Mouse (Mus musculus) gastrocnemius, postnatal 36 days (tissue): Measurements from ENCODE around the gene Ndufv2. TPM values are rescaled to one million over a fixed set of nuclear protein-coding genes. Genes with fewer than 3 reads are reported as not detected.

Source experiments
- DNase-seq, 2 experiments: peaks; one replicate each; pipeline ENCODE4 v3.0.0; 2022
- intact Hi-C: fragments of 180-260 bp; cut with DNase I; formaldehyde crosslinking; loops from one replicate; pipeline ENCODE4 v1.15.1; 2025
- long read RNA-seq, 2 experiments: library from polyadenylated mRNA; stranded (forward); transcript quantifications; one replicate each; pipeline ENCODE4 v2.0.0; 2021
- total RNA-seq, 2 experiments: library from RNA; stranded (reverse); gene quantifications; 2 replicates each; pipeline ENCODE4 v1.2.3; 2021

The Ndufv2 gene
- 100 to 1,000 TPM; 678 to 709 TPM for total RNA-seq
- long read RNA-seq, experiment 1, transcript Ndufv2-203 (8 exons, 1,697 nt) = major isoform, 1,547 of 1,644 reads
- long read RNA-seq, experiment 1, partial matches to known transcripts = 36 of 1,644 reads
- long read RNA-seq, experiment 1, other reads (novel, unspliced or antisense) = 61 of 1,644 reads
- long read RNA-seq, experiment 2, transcript Ndufv2-203 (8 exons, 1,697 nt) = major isoform, 1,742 of 1,868 reads
- long read RNA-seq, experiment 2, partial matches to known transcripts = 56 of 1,868 reads
- long read RNA-seq, experiment 2, other reads (novel, unspliced or antisense) = 69 of 1,868 reads

GRCm38 (mm10) chr17:66101380-66102330 lies at the start of gene Ndufv2:
Ndufv2 (minus strand) TSS chr17:66101559.
- peak; percentile 83 to 91 for DNase-seq
- intact Hi-C loops = loop anchor here (2.0 kb wide), 1 partner anchor 489 kb away; the partner anchor contains the start of gene Vapa

GRCm38 (mm10) chr17:66131212-66131611 lies 29.9 kb upstream of the Ndufv2 start:
- intact Hi-C loops = no loop called here
- no peak for DNase-seq

DNA sequence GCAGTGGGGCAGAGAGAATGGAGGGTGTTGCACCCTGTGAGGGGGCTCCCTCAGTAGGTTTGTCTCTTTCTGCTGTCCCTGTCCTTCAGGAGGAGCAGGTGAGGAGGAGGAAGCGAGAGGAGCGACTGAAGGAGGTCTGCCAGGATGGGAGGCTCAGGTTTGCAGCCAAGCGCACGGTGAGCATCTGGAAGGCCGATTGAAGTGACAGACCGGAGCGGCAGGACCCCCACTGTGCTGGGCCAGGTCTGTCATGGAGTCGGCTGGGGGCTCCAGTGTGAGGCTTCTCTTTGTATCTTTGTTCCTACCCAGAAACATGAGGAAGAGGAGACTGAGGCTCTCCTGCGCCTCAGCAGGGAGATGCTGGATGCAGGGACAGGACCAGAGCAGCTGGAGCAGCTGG lies 29.0 kb upstream of the Ndufv2 start:
- DNase-seq = no peak
- intact Hi-C loops = no loop called here

DNA sequence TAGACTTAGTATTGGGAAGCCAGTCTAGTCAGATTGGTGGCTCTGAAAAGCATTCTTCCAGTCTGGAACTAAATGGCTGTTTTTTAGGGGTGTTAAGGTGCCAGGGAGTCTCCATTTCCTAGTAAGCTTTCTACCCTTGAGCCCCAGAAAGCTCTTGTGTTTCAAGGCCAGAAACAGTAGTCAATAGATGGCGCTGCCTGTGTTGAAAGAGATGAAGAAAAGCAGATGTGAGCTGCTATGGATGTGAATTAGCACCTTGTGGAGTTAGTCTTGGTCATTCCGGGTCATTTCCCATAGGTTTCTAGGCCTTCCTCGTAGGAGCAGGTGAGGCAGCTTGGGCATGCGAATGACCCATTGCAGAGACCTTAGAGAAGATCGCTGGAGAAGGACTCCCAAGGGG lies 23.9 kb upstream of the Ndufv2 start:
- intact Hi-C loops = no loop called here
- no peak for DNase-seq

DNA sequence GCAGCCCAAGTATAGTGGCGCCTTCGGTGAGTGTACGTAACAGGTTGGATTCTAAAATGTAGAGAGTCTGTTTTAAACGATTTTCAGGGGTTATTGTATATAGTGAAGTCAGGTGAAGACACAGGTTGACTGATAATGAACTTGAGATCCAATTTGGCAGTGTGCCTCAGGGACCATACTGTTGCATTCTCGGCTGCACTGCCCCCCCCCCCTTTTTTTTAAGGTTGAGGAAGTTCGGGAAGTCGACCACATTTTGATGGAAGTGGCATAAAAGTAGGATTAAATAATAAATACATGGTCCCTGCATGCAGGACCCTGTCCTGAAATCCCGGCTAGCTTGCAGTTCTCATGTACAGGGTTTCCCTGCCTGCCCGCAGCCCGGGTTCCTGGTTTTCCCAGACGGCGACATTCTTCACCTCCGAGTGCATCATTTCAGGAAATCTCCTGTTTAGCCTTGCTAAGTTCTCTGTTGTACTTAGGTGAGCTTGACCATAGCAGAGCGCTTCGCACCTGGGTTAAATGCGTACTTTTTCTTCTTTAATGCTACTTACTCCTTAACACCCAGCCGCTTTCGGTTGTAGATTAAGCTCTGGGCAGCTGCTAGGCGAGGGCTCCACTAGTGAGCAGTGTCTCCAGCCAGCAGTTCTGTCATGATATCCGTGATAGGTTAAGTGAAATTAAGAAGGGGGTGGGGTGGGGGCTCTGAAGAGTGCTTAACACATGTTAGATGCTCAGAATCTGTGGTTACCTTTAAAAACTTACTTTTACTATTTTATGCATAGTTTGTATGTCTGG lies 22.7 kb upstream of the Ndufv2 start:
- no peak for DNase-seq
- intact Hi-C loops = no loop called here

GRCm38 (mm10) chr17:66123066-66123815 lies 21.9 kb upstream of the Ndufv2 start, which contains the start of gene Ddx11:
Ddx11 (plus strand) TSS chr17:66123520.
- DNase-seq = peak; percentile 93 to 95
- intact Hi-C loops = no loop called here

GRCm38 (mm10) chr17:66120701-66121100 lies 19.3 kb upstream of the Ndufv2 start:
- DNase-seq = no peak
- intact Hi-C loops = no loop called here

- intact Hi-C loops = no loop called here
- no peak for DNase-seq
Measured at GRCm38 (mm10) chr17:66118991-66119390, 17.6 kb upstream of the Ndufv2 start.

DNA sequence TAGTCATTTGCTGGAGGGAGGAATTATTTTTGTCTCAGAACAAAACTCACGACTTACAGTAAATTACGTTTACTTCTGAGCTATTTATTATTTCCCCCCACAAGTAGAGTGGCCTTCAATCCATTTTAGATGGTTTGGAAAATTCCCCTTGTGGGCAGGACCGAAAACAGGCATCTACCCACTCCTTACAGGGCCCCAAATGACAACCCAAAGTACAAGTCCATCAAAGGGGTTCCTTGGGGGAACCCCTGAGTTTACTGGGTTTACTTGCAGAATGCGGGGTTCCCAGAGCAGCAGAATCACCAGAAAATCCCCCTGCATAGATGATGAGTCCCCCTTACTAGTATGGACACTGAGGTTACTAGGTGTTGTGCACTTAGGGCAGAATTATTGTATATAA lies 10.8 kb upstream of the Ndufv2 start:
- intact Hi-C loops = no loop called here
- no peak for DNase-seq

GRCm38 (mm10) chr17:66111402-66111959 lies 10.1 kb upstream of the Ndufv2 start, which contains the start of gene Washc1:
Washc1 (plus strand) TSS chr17:66111545.
- intact Hi-C loops = no loop called here
- peak; percentile 79 to 86 for DNase-seq

GRCm38 (mm10) chr17:66110746-66111145 lies 9.4 kb upstream of the Ndufv2 start:
- intact Hi-C loops = no loop called here
- no peak for DNase-seq

DNA sequence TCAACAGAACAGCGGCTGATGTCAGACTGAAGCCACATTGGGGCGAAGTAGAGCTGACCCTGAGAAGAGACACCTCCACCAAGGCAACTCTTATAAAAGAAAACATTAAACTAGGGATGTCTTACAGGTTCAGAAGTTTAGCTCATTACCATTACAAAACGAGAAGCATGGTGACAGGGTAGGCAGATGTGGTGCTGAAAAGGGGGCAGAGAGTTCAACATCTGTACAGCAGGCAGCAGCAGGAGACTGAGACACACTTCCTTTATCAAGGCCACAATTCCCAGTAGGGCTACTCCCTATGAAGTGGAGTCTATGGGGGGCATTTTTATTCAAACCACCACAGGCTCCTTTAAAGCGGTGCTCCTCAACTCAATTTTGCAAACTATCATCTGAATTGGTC lies 6.8 kb upstream of the Ndufv2 start:
- intact Hi-C loops = no loop called here
- no peak for DNase-seq

DNA sequence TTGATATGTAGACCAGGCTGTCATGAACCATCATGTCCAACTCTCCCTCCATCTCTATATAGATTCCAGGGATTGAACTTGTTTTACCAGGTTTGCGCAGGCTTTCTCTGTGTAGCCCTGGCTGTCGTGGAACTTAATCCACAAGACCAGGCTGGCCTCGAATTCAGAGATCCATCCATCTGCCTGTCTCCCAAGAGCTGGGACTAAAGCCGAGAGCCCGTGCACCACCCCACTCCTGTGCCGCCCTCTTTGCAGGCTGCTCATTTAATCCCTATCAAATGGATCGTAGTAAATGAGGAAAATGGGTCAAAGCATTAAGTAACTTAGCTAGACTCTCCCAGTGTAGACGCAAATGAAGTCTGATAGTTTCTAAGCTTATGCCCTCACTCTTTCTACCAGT lies 6.1 kb upstream of the Ndufv2 start:
- intact Hi-C loops = loop anchor here (2.0 kb wide), 1 partner anchor 239 kb away; no protein-coding TSS in a partner anchor
- DNase-seq = no peak

DNA sequence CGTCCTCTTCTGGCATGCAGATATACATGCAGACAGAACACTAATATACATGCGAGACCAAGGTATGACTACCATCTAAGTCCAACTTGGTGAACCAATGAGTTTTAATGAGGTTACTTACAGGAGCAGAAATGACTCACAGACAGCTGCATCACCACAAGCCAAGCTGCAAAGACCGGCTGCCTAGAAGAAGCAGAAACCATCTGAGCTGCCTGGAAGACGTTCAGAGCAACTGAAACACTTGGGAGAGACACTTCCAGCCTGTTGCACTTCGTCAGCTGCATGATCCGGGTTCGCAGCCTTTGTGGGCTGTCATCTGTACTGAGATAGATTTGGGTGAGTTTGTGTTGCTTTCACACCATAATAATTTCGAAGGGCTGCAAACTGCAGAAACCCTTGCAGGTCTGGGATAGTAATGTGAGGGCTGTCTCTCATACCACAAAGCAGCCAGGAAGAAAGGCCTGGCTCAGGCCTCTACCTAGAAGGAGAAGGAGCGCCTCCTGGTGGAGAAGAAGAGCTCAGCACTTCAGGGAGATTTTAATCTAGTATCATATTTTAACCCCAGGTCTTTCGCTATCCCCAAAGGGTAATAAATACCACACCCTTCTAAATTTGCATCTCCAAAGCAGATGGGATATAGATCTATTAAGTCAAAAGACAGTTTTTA lies 5.4 kb upstream of the Ndufv2 start:
- intact Hi-C loops = loop anchor here (2.0 kb wide), 1 partner anchor 238 kb away; no protein-coding TSS in a partner anchor
- peak in 1 of 2 experiments; percentile 51 for DNase-seq

DNA sequence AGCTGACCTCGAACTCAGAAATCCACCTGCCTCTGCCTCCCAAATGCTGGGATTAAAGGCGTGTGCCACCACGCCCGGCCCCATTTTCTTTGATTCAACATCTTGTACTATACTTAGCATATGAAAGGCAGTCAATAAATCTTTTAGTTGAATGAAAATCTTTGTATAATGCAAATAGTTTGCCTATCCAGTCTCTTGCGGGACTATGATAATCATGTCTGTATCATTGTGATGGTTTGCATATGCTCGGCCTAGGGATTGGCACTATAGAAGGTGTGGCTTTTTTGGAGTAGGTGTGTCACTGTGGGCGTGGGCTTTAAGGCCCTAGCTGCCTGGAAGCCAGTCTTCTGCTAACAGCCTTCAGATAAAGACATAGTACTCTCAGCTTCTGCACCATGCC lies 2.7 kb upstream of the Ndufv2 start:
- no peak for DNase-seq
- intact Hi-C loops = no loop called here

- peak in 1 of 2 experiments; percentile 23 for DNase-seq
- intact Hi-C loops = loop anchor here (2.0 kb wide), 1 partner anchor 488 kb away; the partner anchor contains the start of gene Vapa
Measured at GRCm38 (mm10) chr17:66100566-66101379, 586 bp downstream of the Ndufv2 start.

- intact Hi-C loops = no loop called here
- DNase-seq = no peak
Measured at GRCm38 (mm10) chr17:66092664-66093063, 8.7 kb downstream of the Ndufv2 start.

DNA sequence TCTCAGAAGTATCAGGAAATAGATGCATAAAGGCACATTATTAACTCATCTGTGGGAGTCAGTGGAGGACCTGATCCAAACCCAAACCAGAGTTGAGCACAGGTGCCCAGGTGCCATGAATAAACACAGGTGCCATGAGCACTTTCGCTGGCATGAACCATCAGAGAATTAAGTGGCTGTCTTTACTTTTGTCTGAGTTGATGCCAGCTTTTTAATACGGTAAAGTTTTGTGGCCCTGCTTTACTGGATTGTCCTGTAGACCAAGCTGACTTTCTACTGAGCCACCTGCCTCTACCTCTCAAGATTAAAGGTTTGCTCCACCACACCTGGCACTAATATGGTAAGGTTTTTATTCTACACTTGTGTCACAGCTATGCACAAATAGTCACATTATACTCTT lies 9.3 kb downstream of the Ndufv2 start:
- intact Hi-C loops = no loop called here
- no peak for DNase-seq
